Mouse (Mus musculus) hindbrain, embryonic 16.5 days (tissue): ENCODE data around the gene Jakmip3. TPM values are rescaled to one million over a fixed set of nuclear protein-coding genes. Genes with fewer than 3 reads are reported as not detected.
A peak's percentile ranks its signal among the peaks of the same experiment; 100 is the strongest.

Experiments
- ATAC-seq: fragments of 200-750 bp; cut with Nextera tagmentation; 2 replicates; pipeline ENCODE4 v1.8.0; 2017; ENCODE audit warnings: moderate TSS enrichment, moderate library complexity
- H3K27ac ChIP-seq: fragments of 300-500 bp; sonication (generic); 2 replicates; pipeline ENCODE4 v1.5.1; 2014; ENCODE audit warnings: low read depth, mild to moderate bottlenecking, control low read depth, low read length, moderate library complexity
- H3K27me3 ChIP-seq: fragments of 300-500 bp; sonication (generic); replicated peaks from 2 replicates; pipeline ENCODE4 v1.6.1; 2014; ENCODE audit warnings: low read length; ENCODE audit not compliant: control insufficient read depth, insufficient read depth
- H3K36me3 ChIP-seq: fragments of 300-500 bp; sonication (generic); 2 replicates; pipeline ENCODE4 v1.6.1; 2014; ENCODE audit warnings: mild to moderate bottlenecking, low read length, moderate library complexity, mixed read lengths; ENCODE audit not compliant: control insufficient read depth, insufficient read depth
- H3K4me1 ChIP-seq: fragments of 300-500 bp; sonication (generic); 2 replicates; pipeline ENCODE4 v1.6.1; 2014; ENCODE audit warnings: low read depth, low read length; ENCODE audit not compliant: control insufficient read depth, insufficient read depth
- H3K4me2 ChIP-seq: fragments of 300-500 bp; sonication (generic); 2 replicates; pipeline ENCODE4 v1.6.1; 2014; ENCODE audit warnings: mild to moderate bottlenecking, low read length, control low read depth, moderate library complexity
- H3K4me3 ChIP-seq: fragments of 300-500 bp; sonication (generic); 2 replicates; pipeline ENCODE4 v1.5.1; 2014; ENCODE audit warnings: mild to moderate bottlenecking, low read length, control low read depth, moderate library complexity
- H3K9ac ChIP-seq: fragments of 300-500 bp; sonication (generic); 2 replicates; pipeline ENCODE4 v1.6.1; 2014; ENCODE audit warnings: low read depth, mild to moderate bottlenecking, control low read depth, low read length, moderate library complexity
- H3K9me3 ChIP-seq: fragments of 300-500 bp; sonication (generic); 2 replicates; pipeline ENCODE4 v1.6.1; 2014; ENCODE audit warnings: mild to moderate bottlenecking, low read length, moderate library complexity; ENCODE audit not compliant: control insufficient read depth
- WGBS: fragments of 180-500 bp; shearing (Covaris S2); extraction: QIAGEN DNeasy Blood & Tissue Kit; methylation state at CpG from one replicate; pipeline ENCODE4 v1.1.7; 2014; 5-methylcytosine and 5-hydroxymethylcytosine counted together
- polyA plus RNA-seq: library from polyadenylated mRNA; unstranded; fragments of >200 nt; fragmentation: Nextera tagmentation; extraction: Ambion mirVana; gene quantifications from 2 replicates; pipeline ENCODE4 v1.2.1, GENCODE M21; 2015

Jakmip3 gene
- polyA plus RNA-seq, 1 experiment from 2014 or later, result 12.5 TPM

GRCm38 (mm10) chr7:139082281-139082680 is 141.8 kb downstream of the Jakmip3 start:
- 59% methylated on average over 8 of the region's 8 CpGs for WGBS
- no peaks in the 10 kb centered on the region for H3K36me3 ChIP-seq
- no peak overlapping the region for H3K9ac ChIP-seq
- H3K27me3 ChIP-seq, result no peaks in the 10 kb centered on the region
- ATAC-seq, result no peak
- H3K27ac ChIP-seq, result no peak overlapping the region
- H3K4me3 ChIP-seq, result no peak overlapping the region
- H3K9me3 ChIP-seq, result no peaks in the 10 kb centered on the region
- no peak overlapping the region for H3K4me2 ChIP-seq
- peaks cover 19% of the 10 kb centered on the region for H3K4me1 ChIP-seq

- WGBS, result 16% methylated on average over 1 of the region's 1 CpGs
- peaks cover 22% of the 10 kb centered on the region for H3K4me1 ChIP-seq
- ATAC-seq, result no peak
- H3K9ac ChIP-seq, result no peak overlapping the region
- H3K4me3 ChIP-seq, result no peak overlapping the region
- no peaks in the 10 kb centered on the region for H3K9me3 ChIP-seq
- no peaks in the 10 kb centered on the region for H3K36me3 ChIP-seq
- H3K27ac ChIP-seq, result no peak overlapping the region
- no peaks in the 10 kb centered on the region for H3K27me3 ChIP-seq
- no peak overlapping the region for H3K4me2 ChIP-seq
Measured at GRCm38 (mm10) chr7:139084316-139084715, 143.8 kb downstream of the Jakmip3 start.

- Histone ChIP-seq H3K36me3 (peaks cover 4% of the 10 kb centered on the region; the same call in 1 of the 2 replicates), H3K4me3 (peak within 1 kb of the TSS; percentile 73), H3K4me1 (peaks cover 28% of the 10 kb centered on the region), H3K27ac (peak within 1 kb of the TSS; percentile 81), H3K9ac (peak within 1 kb of the TSS; percentile 94), H3K27me3 (no peaks in the 10 kb centered on the region), H3K9me3 (no peaks in the 10 kb centered on the region), H3K4me2 (peak within 1 kb of the TSS; percentile 86)
- ATAC-seq, result peak; percentile 86
- WGBS, result 8% methylated on average over 27 of the region's 32 CpGs
Measured at GRCm38 (mm10) chr7:139085629-139086194, 145.2 kb downstream of the Jakmip3 start, which contains the start of gene Dpysl4. Dpysl4 (plus strand) TSS chr7:139086001.

GRCm38 (mm10) chr7:139086195-139087158 is 145.9 kb downstream of the Jakmip3 start:
- Histone ChIP-seq H3K27me3 (no peaks in the 10 kb centered on the region), H3K4me3 (peak overlapping the region; percentile 73), H3K9ac (peak overlapping the region; percentile 94), H3K36me3 (peaks cover 8% of the 10 kb centered on the region), H3K4me1 (peaks cover 28% of the 10 kb centered on the region), H3K9me3 (no peaks in the 10 kb centered on the region), H3K4me2 (peak overlapping the region; percentile 86), H3K27ac (peak overlapping the region; percentile 81)
- peak; percentile 55 for ATAC-seq
- 1% methylated on average over 61 of the region's 61 CpGs for WGBS

- 37% methylated on average over 2 of the region's 2 CpGs for WGBS
- H3K9ac ChIP-seq, result no peak overlapping the region
Measured at GRCm38 (mm10) chr7:139087801-139088200, 147.3 kb downstream of the Jakmip3 start.

GRCm38 (mm10) chr7:139089892-139090874 is 149.7 kb downstream of the Jakmip3 start:
- no peaks in the 10 kb centered on the region for H3K9me3 ChIP-seq
- peaks cover 22% of the 10 kb centered on the region for H3K36me3 ChIP-seq
- peaks cover 28% of the 10 kb centered on the region for H3K4me1 ChIP-seq
- H3K4me2 ChIP-seq, result no peak overlapping the region
- ATAC-seq, result no peak
- no peak overlapping the region for H3K4me3 ChIP-seq
- H3K27me3 ChIP-seq, result no peaks in the 10 kb centered on the region
- H3K9ac ChIP-seq, result no peak overlapping the region
- peak overlapping the region; percentile 9; the same call in 1 of the 2 replicates for H3K27ac ChIP-seq
- 67% methylated on average over 12 of the region's 12 CpGs for WGBS

More at GRCm38 (mm10) chr7:139087801-139088200, 147.3 kb downstream of the Jakmip3 start:
- H3K4me2 ChIP-seq, result peak overlapping the region; percentile 86
- H3K4me1 ChIP-seq, result peaks cover 28% of the 10 kb centered on the region
- H3K36me3 ChIP-seq, result peaks cover 14% of the 10 kb centered on the region
- no peak overlapping the region for H3K27ac ChIP-seq
- peak overlapping the region; percentile 73; the same call in 1 of the 2 replicates for H3K4me3 ChIP-seq
- ATAC-seq, result peak; percentile 48
- H3K9me3 ChIP-seq, result no peaks in the 10 kb centered on the region
- H3K27me3 ChIP-seq, result no peaks in the 10 kb centered on the region

GRCm38 (mm10) chr7:139091681-139092080 is 151.2 kb downstream of the Jakmip3 start:
- WGBS, result 85% methylated on average over 9 of the region's 9 CpGs
- ATAC-seq, result no peak
- no peaks in the 10 kb centered on the region for H3K9me3 ChIP-seq
- peaks cover 22% of the 10 kb centered on the region for H3K36me3 ChIP-seq
- no peak overlapping the region for H3K4me2 ChIP-seq
- no peak overlapping the region for H3K4me3 ChIP-seq
- no peak overlapping the region for H3K27ac ChIP-seq
- peaks cover 28% of the 10 kb centered on the region for H3K4me1 ChIP-seq
- H3K27me3 ChIP-seq, result no peaks in the 10 kb centered on the region
- no peak overlapping the region for H3K9ac ChIP-seq

GRCm38 (mm10) chr7:139092676-139093075 is 152.1 kb downstream of the Jakmip3 start:
- peaks cover 22% of the 10 kb centered on the region for H3K36me3 ChIP-seq

More at GRCm38 (mm10) chr7:139092676-139093075, 152.1 kb downstream of the Jakmip3 start:
- ATAC-seq, result no peak
- WGBS, result 94% methylated on average over 5 of the region's 5 CpGs
- no peak overlapping the region for H3K4me3 ChIP-seq
- no peak overlapping the region for H3K4me2 ChIP-seq
- peaks cover 19% of the 10 kb centered on the region for H3K4me1 ChIP-seq
- H3K9me3 ChIP-seq, result no peaks in the 10 kb centered on the region
- no peak overlapping the region for H3K27ac ChIP-seq
- H3K27me3 ChIP-seq, result no peaks in the 10 kb centered on the region
- H3K9ac ChIP-seq, result no peak overlapping the region
